ENCODE assay signal across 22 mouse cellular contexts in genomic region chr13:45968206-45968605, GRCm38 (mm10).
"Had no signal": no experiment of that assay in that cellular context is flagged by ENCODE, and none has a peak within 500 bp of the region (broad histone marks: within the 10 kb centered on the region; RNA-seq: fewer than 3 reads in every experiment).

No protein-coding gene starts in this region.

- H3K27me3 ChIP-seq: megakaryocyte, embryonic 14.5 days; stomach, embryonic 15.5 days had no signal

- H3K9me3 ChIP-seq: megakaryocyte, embryonic 14.5 days; midbrain, embryonic 13.5 days; midbrain, embryonic 15.5 days; neural tube, embryonic 13.5 days; neural tube, embryonic 15.5 days; stomach, embryonic 15.5 days had no signal

- DNase-seq: lung, adult 18-20 months; lung, embryonic 14.5 days; lung, postnatal 10 days; lung, postnatal 4 days; retina, postnatal 1 day; right cerebral cortex, adult 18-20 months; right cerebral cortex, postnatal 25 days; right cerebral cortex, postnatal 4 days; spleen, adult 18-20 months; thymus, adult 2 months; thymus, postnatal 25 days; thymus, postnatal 4 days had no signal

- H3K27ac ChIP-seq: liver, embryonic 14.5 days; midbrain, embryonic 13.5 days; midbrain, embryonic 15.5 days; neural tube, embryonic 13.5 days; neural tube, embryonic 15.5 days; stomach, embryonic 15.5 days; stomach, postnatal 0 days had no signal

- H3K4me3 ChIP-seq: megakaryocyte, embryonic 14.5 days; midbrain, embryonic 13.5 days; midbrain, embryonic 15.5 days; myocyte; neural tube, embryonic 13.5 days; neural tube, embryonic 15.5 days; stomach, embryonic 15.5 days had no signal

- H3K9ac ChIP-seq: liver, embryonic 14.5 days; lung, embryonic 14.5 days; midbrain, embryonic 13.5 days; midbrain, embryonic 15.5 days; neural tube, embryonic 13.5 days; neural tube, embryonic 15.5 days; stomach, embryonic 15.5 days had no signal

- H3K36me3 ChIP-seq: midbrain, embryonic 13.5 days; midbrain, embryonic 15.5 days; neural tube, embryonic 13.5 days; neural tube, embryonic 15.5 days; stomach, embryonic 15.5 days had no signal

- H3K4me2 ChIP-seq: lung, embryonic 14.5 days; midbrain, embryonic 11.5 days; midbrain, embryonic 13.5 days; midbrain, embryonic 15.5 days; neural tube, embryonic 13.5 days; neural tube, embryonic 15.5 days; stomach, embryonic 15.5 days had no signal

- ATAC-seq: midbrain, embryonic 13.5 days; midbrain, embryonic 15.5 days had no signal
